Mouse (Mus musculus): ENCODE measurements around the gene Itsn2. TPM values are rescaled to one million over a fixed set of nuclear protein-coding genes. Genes with fewer than 3 reads are reported as not detected.

The Itsn2 gene
- polyA plus RNA-seq, 1 experiment from 2014 or later, result 26.9 TPM

GRCm38 (mm10) chr12:4599713-4600112 is 7.3 kb downstream of the Itsn2 start:
- Histone ChIP-seq H3K27ac (replicated peaks) (no peak overlapping the region), H3K9ac (ENCODE audit: low read length) (no peak overlapping the region), H3K36me3 (ENCODE audit: control insufficient read depth, insufficient read depth, low read length) (no peaks in the 10 kb centered on the region), H3K9me3 (ENCODE audit: control insufficient read depth, low read length) (no peaks in the 10 kb centered on the region), H3K4me3 (ENCODE audit: low read depth, low read length) (no peak overlapping the region), H3K4me1 (replicated peaks; ENCODE audit: control insufficient read depth, insufficient read depth) (no peaks in the 10 kb centered on the region; the same call in 1 of the 2 replicates), H3K4me2 (replicated peaks; ENCODE audit: low read depth) (no peak overlapping the region), H3K27me3 (ENCODE audit: control insufficient read depth, insufficient read depth, low read length) (no peaks in the 10 kb centered on the region)
- DNase-seq (ENCODE audit: low spot score), result no peak
- no peak for ATAC-seq (ENCODE audit: low FRiP score, low TSS enrichment)
- WGBS, result 67% methylated on average over 4 of the region's 4 CpGs
- no peak for TF ChIP-seq CTCF (IDR thresholded peaks at IDR 0.05; ENCODE audit: low read depth)
- no peak for TF ChIP-seq EP300 (optimal IDR thresholded peaks at IDR 0.05)

- no peak for TF ChIP-seq CTCF (IDR thresholded peaks at IDR 0.05; ENCODE audit: low read depth)
- no peak overlapping the region for H3K4me3 ChIP-seq (ENCODE audit: low read depth, low read length)
- no peaks in the 10 kb centered on the region for H3K9me3 ChIP-seq (ENCODE audit: control insufficient read depth, low read length)
- ATAC-seq (ENCODE audit: low FRiP score, low TSS enrichment) (no peak), DNase-seq (ENCODE audit: low spot score) (no peak)
- no peak overlapping the region for H3K4me2 ChIP-seq (replicated peaks; ENCODE audit: low read depth)
- no peak overlapping the region for H3K9ac ChIP-seq (ENCODE audit: low read length)
- 40% methylated on average over 3 of the region's 3 CpGs for WGBS
- no peak overlapping the region for H3K27ac ChIP-seq (replicated peaks)
- H3K36me3 ChIP-seq (ENCODE audit: control insufficient read depth, insufficient read depth, low read length), result no peaks in the 10 kb centered on the region
- no peaks in the 10 kb centered on the region for H3K4me1 ChIP-seq (replicated peaks; ENCODE audit: control insufficient read depth, insufficient read depth)
- no peaks in the 10 kb centered on the region for H3K27me3 ChIP-seq (ENCODE audit: control insufficient read depth, insufficient read depth, low read length)
Measured at GRCm38 (mm10) chr12:4606625-4607024, 14.2 kb downstream of the Itsn2 start.

- Histone ChIP-seq H3K4me2 (replicated peaks; ENCODE audit: low read depth) (no peak overlapping the region), H3K27me3 (ENCODE audit: control insufficient read depth, insufficient read depth, low read length) (no peaks in the 10 kb centered on the region), H3K4me3 (ENCODE audit: low read depth, low read length) (no peak overlapping the region), H3K4me1 (replicated peaks; ENCODE audit: control insufficient read depth, insufficient read depth) (no peaks in the 10 kb centered on the region), H3K36me3 (ENCODE audit: control insufficient read depth, insufficient read depth, low read length) (no peaks in the 10 kb centered on the region), H3K9me3 (ENCODE audit: control insufficient read depth, low read length) (no peaks in the 10 kb centered on the region), H3K9ac (ENCODE audit: low read length) (no peak overlapping the region), H3K27ac (replicated peaks) (no peak overlapping the region)
- ATAC-seq (ENCODE audit: low FRiP score, low TSS enrichment) (no peak), DNase-seq (ENCODE audit: low spot score) (no peak)
- 43% methylated on average over 2 of the region's 2 CpGs for WGBS
- TF ChIP-seq EP300 (optimal IDR thresholded peaks at IDR 0.05), result no peak
- no peak for TF ChIP-seq CTCF (IDR thresholded peaks at IDR 0.05; ENCODE audit: low read depth)
Measured at GRCm38 (mm10) chr12:4614722-4615121, 22.3 kb downstream of the Itsn2 start.

GRCm38 (mm10) chr12:4624201-4624600 is 31.8 kb downstream of the Itsn2 start:
- ATAC-seq (ENCODE audit: low FRiP score, low TSS enrichment), result no peak
- no peaks in the 10 kb centered on the region for H3K9me3 ChIP-seq (ENCODE audit: control insufficient read depth, low read length)
- DNase-seq (ENCODE audit: low spot score), result no peak
- WGBS, result 72% methylated on average over 1 of the region's 1 CpGs
- no peak overlapping the region for H3K4me3 ChIP-seq (ENCODE audit: low read depth, low read length)
- no peak overlapping the region for H3K9ac ChIP-seq (ENCODE audit: low read length)
- H3K36me3 ChIP-seq (ENCODE audit: control insufficient read depth, insufficient read depth, low read length), result peaks cover 3% of the 10 kb centered on the region; the same call in 1 of the 2 replicates
- H3K4me1 ChIP-seq (replicated peaks; ENCODE audit: control insufficient read depth, insufficient read depth), result no peaks in the 10 kb centered on the region
- TF ChIP-seq EP300 (optimal IDR thresholded peaks at IDR 0.05), result no peak
- no peak for TF ChIP-seq CTCF (IDR thresholded peaks at IDR 0.05; ENCODE audit: low read depth)
- H3K27ac ChIP-seq (replicated peaks), result no peak overlapping the region
- H3K4me2 ChIP-seq (replicated peaks; ENCODE audit: low read depth), result no peak overlapping the region
- no peaks in the 10 kb centered on the region for H3K27me3 ChIP-seq (ENCODE audit: control insufficient read depth, insufficient read depth, low read length)

DNA sequence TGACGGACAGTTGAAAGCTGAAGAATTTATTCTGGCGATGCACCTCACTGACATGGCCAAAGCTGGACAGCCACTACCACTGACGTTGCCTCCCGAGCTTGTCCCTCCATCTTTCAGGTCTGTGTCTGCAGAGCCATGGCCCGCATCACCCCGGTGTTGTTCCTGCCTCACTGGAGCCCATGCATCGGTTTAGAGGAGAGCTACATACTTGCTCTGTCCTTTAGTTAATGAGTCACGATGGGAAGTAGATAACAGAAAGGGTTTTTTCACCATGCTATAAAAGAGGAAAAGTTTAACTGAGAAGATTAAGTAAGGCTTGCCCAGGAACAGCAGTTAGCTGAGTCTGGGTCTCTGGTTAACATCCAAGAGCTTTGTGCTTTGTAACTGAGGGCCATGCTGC is 40.5 kb downstream of the Itsn2 start:
- Histone ChIP-seq H3K9me3 (ENCODE audit: control insufficient read depth, low read length) (no peaks in the 10 kb centered on the region), H3K4me3 (ENCODE audit: low read depth, low read length) (no peak overlapping the region), H3K27ac (replicated peaks) (no peak overlapping the region), H3K4me1 (replicated peaks; ENCODE audit: control insufficient read depth, insufficient read depth) (no peaks in the 10 kb centered on the region), H3K27me3 (ENCODE audit: control insufficient read depth, insufficient read depth, low read length) (no peaks in the 10 kb centered on the region), H3K36me3 (ENCODE audit: control insufficient read depth, insufficient read depth, low read length) (peaks cover 16% of the 10 kb centered on the region), H3K9ac (ENCODE audit: low read length) (no peak overlapping the region), H3K4me2 (replicated peaks; ENCODE audit: low read depth) (no peak overlapping the region)
- 78% methylated on average over 8 of the region's 8 CpGs for WGBS
- no peak for ATAC-seq (ENCODE audit: low FRiP score, low TSS enrichment)
- no peak for TF ChIP-seq EP300 (optimal IDR thresholded peaks at IDR 0.05)
- TF ChIP-seq CTCF (IDR thresholded peaks at IDR 0.05; ENCODE audit: low read depth), result no peak
- DNase-seq (ENCODE audit: low spot score), result no peak

- ATAC-seq (ENCODE audit: low FRiP score, low TSS enrichment), result no peak
- WGBS, result 95% methylated on average over 1 of the region's 1 CpGs
- DNase-seq (ENCODE audit: low spot score), result no peak
Measured at GRCm38 (mm10) chr12:4638438-4638837, 46.0 kb downstream of the Itsn2 start.

More at GRCm38 (mm10) chr12:4638438-4638837, 46.0 kb downstream of the Itsn2 start:
- no peak overlapping the region for H3K4me3 ChIP-seq (ENCODE audit: low read depth, low read length)
- H3K4me2 ChIP-seq (replicated peaks; ENCODE audit: low read depth), result no peak overlapping the region
- H3K4me1 ChIP-seq (replicated peaks; ENCODE audit: control insufficient read depth, insufficient read depth), result no peaks in the 10 kb centered on the region
- H3K27me3 ChIP-seq (ENCODE audit: control insufficient read depth, insufficient read depth, low read length), result no peaks in the 10 kb centered on the region
- TF ChIP-seq EP300 (optimal IDR thresholded peaks at IDR 0.05), result no peak
- peak; percentile 44 for TF ChIP-seq CTCF (IDR thresholded peaks at IDR 0.05; ENCODE audit: low read depth)
- H3K36me3 ChIP-seq (ENCODE audit: control insufficient read depth, insufficient read depth, low read length), result peaks cover 14% of the 10 kb centered on the region
- no peak overlapping the region for H3K27ac ChIP-seq (replicated peaks)
- no peaks in the 10 kb centered on the region for H3K9me3 ChIP-seq (ENCODE audit: control insufficient read depth, low read length)
- H3K9ac ChIP-seq (ENCODE audit: low read length), result no peak overlapping the region

Measured in stomach, postnatal 0 days (tissue).